Mouse (Mus musculus) bone marrow, adult 2 months (tissue): ENCODE measurements around the gene Kcnk5.

Experiments used
- CTCF ChIP-seq: fragments of 200-500 bp; IDR thresholded peaks from 2 replicates; pipeline ENCODE4 v1.5.1; 2011; ENCODE audit warnings: low read length, control low read depth; ENCODE audit not compliant: control insufficient read depth, insufficient read depth
- POLR2A ChIP-seq: fragments of 200-500 bp; IDR thresholded peaks from 2 replicates; pipeline ENCODE4 v1.6.1; 2011; ENCODE audit warnings: low read depth, mild to moderate bottlenecking, control low read depth, low read length, borderline replicate concordance; ENCODE audit not compliant: control insufficient read depth

GRCm38 (mm10) chr14:20157595-20157994 lies 24.0 kb downstream of the Kcnk5 start:
- TF ChIP-seq CTCF, result no peak
- TF ChIP-seq POLR2A, result no peak
